Mouse (Mus musculus): ENCODE results near the gene Ppp1r10. TPM values are rescaled to one million over a fixed set of nuclear protein-coding genes. Genes with fewer than 3 reads are reported as not detected.
"Not testable (repeated sequence)": the region's sequence is repeated elsewhere in the genome, so short reads cannot be mapped to it uniquely, and the experiment has no call there.

The Ppp1r10 gene
- polyA plus RNA-seq, 1 experiment from 2014 or later = 43.9 TPM

DNA sequence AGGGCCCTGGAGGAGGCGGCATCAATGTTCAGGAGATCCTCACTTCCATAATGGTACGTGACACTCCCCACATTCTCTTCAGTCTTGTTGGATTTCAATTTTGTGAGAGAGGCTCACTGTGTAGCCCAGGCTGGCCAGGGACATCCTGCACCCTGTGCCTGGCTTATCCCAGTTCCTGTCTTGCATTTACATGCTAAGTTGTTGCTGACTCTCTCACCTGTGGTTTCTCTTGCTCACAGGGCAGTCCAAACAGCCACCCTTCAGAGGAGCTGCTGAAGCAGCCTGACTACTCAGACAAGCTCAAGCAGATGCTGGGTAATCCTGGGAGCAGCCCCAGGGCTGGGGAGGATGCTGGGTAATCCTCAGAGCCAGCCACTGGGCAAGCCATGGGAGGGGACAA, 13.3 kb downstream of the Ppp1r10 start:
- Histone ChIP-seq H3K9me3 (ENCODE audit: control insufficient read depth, low read length) (no peaks in the 10 kb centered on the region), H3K9ac (ENCODE audit: low read length) (no peak overlapping the region), H3K27me3 (ENCODE audit: control insufficient read depth, insufficient read depth, low read length) (no peaks in the 10 kb centered on the region), H3K4me3 (ENCODE audit: low read depth, low read length) (no peak overlapping the region), H3K4me1 (ENCODE audit: control insufficient read depth, insufficient read depth, low read length) (no peaks in the 10 kb centered on the region), H3K36me3 (ENCODE audit: control insufficient read depth, insufficient read depth, low read length) (peaks cover 33% of the 10 kb centered on the region), H3K27ac (replicated peaks; ENCODE audit: low read depth, low read length) (no peak overlapping the region), H3K4me2 (ENCODE audit: low read depth, severe bottlenecking) (no peak overlapping the region)
- ATAC-seq (ENCODE audit: insufficient number of reproducible peaks, low FRiP score, low TSS enrichment, low read depth) (no peak), DNase-seq (ENCODE audit: low spot score) (no peak)
- 100% methylated on average over 2 of the region's 2 CpGs for WGBS

DNA sequence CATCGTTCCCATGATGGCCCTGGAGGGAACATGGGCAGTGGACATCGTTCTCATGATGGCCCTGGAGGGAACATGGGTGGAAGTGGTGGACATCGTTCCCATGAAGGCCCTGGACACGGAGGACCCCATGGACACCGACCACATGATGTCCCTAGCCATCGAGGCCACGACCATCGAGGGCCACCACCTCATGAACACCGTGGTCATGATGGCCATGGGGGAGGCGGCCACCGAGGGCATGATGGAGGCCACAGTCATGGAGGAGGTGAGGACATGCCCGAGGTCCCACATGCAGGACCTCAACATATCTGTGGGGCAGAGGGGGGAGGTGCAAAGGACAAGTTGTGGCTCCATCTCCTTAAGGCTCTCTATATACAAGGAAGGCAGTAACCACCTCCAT, 14.4 kb downstream of the Ppp1r10 start:
- Histone ChIP-seq H3K9ac (ENCODE audit: low read length) (no peak overlapping the region), H3K27ac (replicated peaks; ENCODE audit: low read depth, low read length) (no peak overlapping the region), H3K36me3 (ENCODE audit: control insufficient read depth, insufficient read depth, low read length) (peaks cover 30% of the 10 kb centered on the region), H3K4me1 (ENCODE audit: control insufficient read depth, insufficient read depth, low read length) (no peaks in the 10 kb centered on the region), H3K4me3 (ENCODE audit: low read depth, low read length) (no peak overlapping the region), H3K4me2 (ENCODE audit: low read depth, severe bottlenecking) (no peak overlapping the region), H3K9me3 (ENCODE audit: control insufficient read depth, low read length) (no peaks in the 10 kb centered on the region), H3K27me3 (ENCODE audit: control insufficient read depth, insufficient read depth, low read length) (no peaks in the 10 kb centered on the region)
- 92% methylated on average over 12 of the region's 12 CpGs for WGBS
- DNase-seq (ENCODE audit: low spot score) = no peak
- no peak for ATAC-seq (ENCODE audit: insufficient number of reproducible peaks, low FRiP score, low TSS enrichment, low read depth)

DNA sequence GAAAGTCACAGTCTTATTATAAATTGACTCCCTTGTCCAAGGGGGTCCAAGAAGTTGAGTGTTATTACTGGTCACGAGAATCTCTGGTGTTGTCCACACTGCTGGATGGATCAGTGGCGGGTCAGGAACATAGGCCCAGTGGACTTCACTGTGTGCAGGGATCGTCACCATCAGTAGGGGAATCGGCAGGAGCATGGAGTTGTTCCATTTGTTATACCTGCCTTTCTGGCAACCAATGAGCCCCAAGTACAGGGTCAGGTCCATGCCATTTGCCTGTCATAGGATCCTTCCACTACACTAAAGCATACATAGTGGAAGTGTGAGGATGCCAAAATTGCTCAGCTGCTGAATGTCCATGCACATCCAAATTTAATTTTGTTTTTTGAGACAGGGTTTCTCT, 16.4 kb downstream of the Ppp1r10 start:
- H3K4me3 ChIP-seq (ENCODE audit: low read depth, low read length) = no peak overlapping the region
- no peaks in the 10 kb centered on the region for H3K9me3 ChIP-seq (ENCODE audit: control insufficient read depth, low read length)
- no peak overlapping the region for H3K9ac ChIP-seq (ENCODE audit: low read length)
- H3K4me2 ChIP-seq (ENCODE audit: low read depth, severe bottlenecking) = no peak overlapping the region
- no peaks in the 10 kb centered on the region for H3K4me1 ChIP-seq (ENCODE audit: control insufficient read depth, insufficient read depth, low read length)
- H3K27ac ChIP-seq (replicated peaks; ENCODE audit: low read depth, low read length) = no peak overlapping the region
- WGBS = 91% methylated on average over 4 of the region's 4 CpGs
- ATAC-seq (ENCODE audit: insufficient number of reproducible peaks, low FRiP score, low TSS enrichment, low read depth) (no peak), DNase-seq (ENCODE audit: low spot score) (no peak)
- peaks cover 23% of the 10 kb centered on the region for H3K36me3 ChIP-seq (ENCODE audit: control insufficient read depth, insufficient read depth, low read length)
- no peaks in the 10 kb centered on the region for H3K27me3 ChIP-seq (ENCODE audit: control insufficient read depth, insufficient read depth, low read length)

DNA sequence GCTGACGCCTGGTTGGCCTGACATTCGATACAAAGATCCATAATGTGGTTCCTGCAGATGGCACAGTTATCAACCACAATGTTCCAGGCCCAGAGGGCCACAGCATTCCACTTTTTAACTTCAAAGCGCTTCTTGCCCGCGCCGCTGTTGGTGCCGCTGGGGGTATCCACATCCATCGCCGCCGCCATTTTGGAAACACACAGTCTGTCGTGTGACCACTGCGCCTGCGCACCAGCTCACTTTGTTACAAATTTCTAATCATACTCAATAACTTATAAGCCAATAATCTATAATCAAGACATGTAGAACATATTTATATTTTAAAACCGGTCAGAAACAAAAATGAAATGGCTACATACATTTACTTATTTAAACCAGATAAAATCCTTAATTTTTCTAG, 19.5 kb downstream of the Ppp1r10 start:
- WGBS = 87% methylated on average over 14 of the region's 14 CpGs
- not testable (repeated sequence) for ATAC-seq (ENCODE audit: insufficient number of reproducible peaks, low FRiP score, low TSS enrichment, low read depth)

DNA sequence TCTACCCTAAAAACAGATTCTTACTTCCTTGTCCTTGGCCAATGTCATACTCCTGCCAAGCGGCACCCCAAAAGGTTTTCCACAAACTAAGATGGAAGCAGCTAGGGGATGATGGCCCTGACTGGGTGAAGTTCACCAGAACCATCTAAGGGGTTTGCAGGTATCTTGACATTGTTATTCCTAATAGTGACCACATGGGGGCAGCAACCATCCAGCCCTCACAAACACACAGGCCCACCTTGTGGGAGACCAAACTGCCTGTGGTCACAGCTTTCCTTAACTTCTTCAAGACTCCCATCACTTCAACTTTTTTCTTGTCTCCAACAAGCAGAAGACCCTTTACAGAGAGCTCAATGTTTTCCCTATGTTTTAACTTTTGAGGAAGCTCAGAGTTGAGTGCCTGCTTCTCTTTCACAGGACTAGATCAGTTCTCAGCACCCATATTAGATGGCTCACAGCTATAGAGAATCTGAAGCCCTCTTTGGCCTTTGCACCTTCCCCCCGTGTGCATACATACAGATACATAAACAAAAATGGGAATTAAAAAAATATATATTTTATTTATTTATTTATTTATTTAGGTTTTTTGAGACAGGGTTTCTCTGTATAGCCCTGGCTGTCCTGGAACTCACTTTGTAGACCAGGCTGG, 21.6 kb downstream of the Ppp1r10 start:
- 0 out of 2 replicates have a peak, but pooled peaks have one; percentile 62 for ATAC-seq (ENCODE audit: insufficient number of reproducible peaks, low FRiP score, low TSS enrichment, low read depth)
- no peaks in the 10 kb centered on the region for H3K27me3 ChIP-seq (ENCODE audit: control insufficient read depth, insufficient read depth, low read length)

More for the DNA sequence above, 19.5 kb downstream of the Ppp1r10 start:
- H3K4me1 ChIP-seq (ENCODE audit: control insufficient read depth, insufficient read depth, low read length); H3K27ac ChIP-seq (replicated peaks; ENCODE audit: low read depth, low read length); H3K9ac ChIP-seq (ENCODE audit: low read length); H3K36me3 ChIP-seq (ENCODE audit: control insufficient read depth, insufficient read depth, low read length); H3K27me3 ChIP-seq (ENCODE audit: control insufficient read depth, insufficient read depth, low read length); H3K9me3 ChIP-seq (ENCODE audit: control insufficient read depth, low read length); H3K4me3 ChIP-seq (ENCODE audit: low read depth, low read length); DNase-seq (ENCODE audit: low spot score); H3K4me2 ChIP-seq (ENCODE audit: low read depth, severe bottlenecking): not testable (repeated sequence)

DNA sequence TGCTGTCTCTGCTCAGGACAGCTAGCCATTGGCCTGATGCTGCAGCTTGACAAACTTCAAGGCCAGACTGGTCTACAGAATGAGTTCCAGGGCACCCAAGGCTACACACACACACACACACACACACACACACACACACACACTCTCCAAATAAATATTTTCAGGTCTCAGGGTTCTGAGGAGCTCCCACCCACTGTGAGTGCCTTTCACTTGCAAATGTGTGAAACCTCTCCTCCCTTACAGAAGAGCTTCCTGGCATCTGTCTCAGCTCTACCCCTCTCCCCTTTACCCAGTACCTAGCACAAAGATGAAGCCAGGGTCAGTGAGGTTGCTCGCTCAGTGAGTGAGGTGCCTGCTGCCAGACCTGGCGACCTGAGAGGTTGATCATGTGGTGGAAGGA, 22.9 kb downstream of the Ppp1r10 start:
- ATAC-seq (ENCODE audit: insufficient number of reproducible peaks, low FRiP score, low TSS enrichment, low read depth) (no peak), DNase-seq (ENCODE audit: low spot score) (no peak)
- Histone ChIP-seq H3K4me2 (ENCODE audit: low read depth, severe bottlenecking) (no peak overlapping the region), H3K4me3 (ENCODE audit: low read depth, low read length) (no peak overlapping the region), H3K27ac (replicated peaks; ENCODE audit: low read depth, low read length) (no peak overlapping the region), H3K36me3 (ENCODE audit: control insufficient read depth, insufficient read depth, low read length) (no peaks in the 10 kb centered on the region), H3K9me3 (ENCODE audit: control insufficient read depth, low read length) (no peaks in the 10 kb centered on the region), H3K27me3 (ENCODE audit: control insufficient read depth, insufficient read depth, low read length) (no peaks in the 10 kb centered on the region), H3K9ac (ENCODE audit: low read length) (no peak overlapping the region), H3K4me1 (ENCODE audit: control insufficient read depth, insufficient read depth, low read length) (no peaks in the 10 kb centered on the region)
- 51% methylated on average over 2 of the region's 2 CpGs for whole genome bisulfite sequencing

More for the DNA sequence above, 21.6 kb downstream of the Ppp1r10 start:
- DNase-seq (ENCODE audit: low spot score) = peak; percentile 56
- H3K27ac ChIP-seq (replicated peaks; ENCODE audit: low read depth, low read length) = no peak overlapping the region
- H3K9ac ChIP-seq (ENCODE audit: low read length) = no peak overlapping the region
- no peaks in the 10 kb centered on the region for H3K9me3 ChIP-seq (ENCODE audit: control insufficient read depth, low read length)
- H3K36me3 ChIP-seq (ENCODE audit: control insufficient read depth, insufficient read depth, low read length) = no peaks in the 10 kb centered on the region
- 49% methylated on average over 2 of the region's 2 CpGs for WGBS
- no peak overlapping the region for H3K4me2 ChIP-seq (ENCODE audit: low read depth, severe bottlenecking)
- no peaks in the 10 kb centered on the region for H3K4me1 ChIP-seq (ENCODE audit: control insufficient read depth, insufficient read depth, low read length)
- no peak overlapping the region for H3K4me3 ChIP-seq (ENCODE audit: low read depth, low read length)

DNA sequence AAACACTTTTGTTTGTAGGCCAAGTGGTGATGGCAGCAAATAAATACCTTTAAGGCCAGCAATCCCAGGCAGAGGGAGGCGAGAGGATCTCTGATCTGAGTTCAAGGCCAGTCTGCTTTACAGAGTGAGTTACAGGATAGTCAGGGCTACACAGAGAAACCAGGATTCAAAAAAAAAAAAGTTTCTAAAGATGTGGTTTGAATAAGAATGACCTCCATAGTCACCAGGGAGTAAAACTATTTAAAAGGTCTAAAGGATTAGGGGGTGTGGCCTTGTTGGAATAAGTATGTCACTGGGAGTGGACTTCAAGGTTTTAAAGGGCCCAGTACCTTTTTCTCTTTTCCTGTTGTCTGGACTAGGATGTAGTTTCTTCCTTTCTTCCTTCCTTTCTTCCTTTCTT, 23.7 kb downstream of the Ppp1r10 start:
- 74% methylated on average over 1 of the region's 1 CpGs for WGBS

DNA sequence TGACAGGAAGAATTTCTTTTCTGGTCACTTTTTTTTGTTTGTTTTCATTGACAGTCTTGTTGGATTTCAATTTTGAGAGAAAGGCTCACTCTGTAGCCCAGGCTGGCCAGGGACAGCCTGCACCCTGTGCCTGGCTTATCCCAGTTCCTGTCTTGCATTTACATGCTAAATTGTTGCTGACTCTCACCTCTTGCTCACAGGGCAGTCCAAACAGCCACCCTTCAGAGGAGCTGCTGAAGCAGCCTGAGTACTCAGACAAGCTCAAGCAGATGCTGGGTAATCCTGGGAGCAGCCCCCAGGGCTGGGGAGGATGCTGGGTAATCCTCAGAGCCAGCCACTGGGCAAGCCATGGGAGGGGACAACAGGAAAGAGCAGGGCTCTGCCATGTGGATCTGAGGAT, 34.7 kb downstream of the Ppp1r10 start:
- H3K9me3 ChIP-seq (ENCODE audit: control insufficient read depth, low read length); H3K27me3 ChIP-seq (ENCODE audit: control insufficient read depth, insufficient read depth, low read length); H3K4me1 ChIP-seq (ENCODE audit: control insufficient read depth, insufficient read depth, low read length): not testable (repeated sequence)

More for the DNA sequence above, 23.7 kb downstream of the Ppp1r10 start:
- Histone ChIP-seq H3K27ac (replicated peaks; ENCODE audit: low read depth, low read length) (no peak overlapping the region), H3K36me3 (ENCODE audit: control insufficient read depth, insufficient read depth, low read length) (no peaks in the 10 kb centered on the region), H3K27me3 (ENCODE audit: control insufficient read depth, insufficient read depth, low read length) (no peaks in the 10 kb centered on the region), H3K9ac (ENCODE audit: low read length) (no peak overlapping the region), H3K4me2 (ENCODE audit: low read depth, severe bottlenecking) (no peak overlapping the region), H3K4me3 (ENCODE audit: low read depth, low read length) (no peak overlapping the region), H3K9me3 (ENCODE audit: control insufficient read depth, low read length) (no peaks in the 10 kb centered on the region), H3K4me1 (ENCODE audit: control insufficient read depth, insufficient read depth, low read length) (no peaks in the 10 kb centered on the region)
- no peak for DNase-seq (ENCODE audit: low spot score)
- no peak for ATAC-seq (ENCODE audit: insufficient number of reproducible peaks, low FRiP score, low TSS enrichment, low read depth)

DNA sequence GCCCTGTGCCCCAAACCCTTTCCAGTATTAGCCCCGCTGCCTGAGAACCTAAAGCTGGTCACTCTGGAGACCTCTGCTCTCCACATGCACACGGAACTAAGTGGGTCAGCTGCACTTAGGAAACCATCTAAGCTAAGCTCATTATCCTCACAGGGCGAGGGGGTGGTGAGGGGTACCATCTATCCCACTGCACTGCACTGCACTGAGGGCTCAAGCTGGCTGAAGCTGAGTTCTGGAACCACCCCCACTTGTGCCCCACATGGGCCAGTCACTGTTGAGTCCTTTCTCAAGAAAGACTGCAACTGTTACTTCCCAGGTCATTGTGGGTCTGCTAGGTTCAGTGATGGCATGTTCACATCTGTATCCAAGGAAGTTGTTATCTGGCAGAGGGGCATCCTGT, 36.3 kb downstream of the Ppp1r10 start:
- H3K4me2 ChIP-seq (ENCODE audit: low read depth, severe bottlenecking); H3K9me3 ChIP-seq (ENCODE audit: control insufficient read depth, low read length); H3K4me1 ChIP-seq (ENCODE audit: control insufficient read depth, insufficient read depth, low read length); H3K9ac ChIP-seq (ENCODE audit: low read length); H3K27me3 ChIP-seq (ENCODE audit: control insufficient read depth, insufficient read depth, low read length); H3K27ac ChIP-seq (replicated peaks; ENCODE audit: low read depth, low read length); H3K4me3 ChIP-seq (ENCODE audit: low read depth, low read length); ATAC-seq (ENCODE audit: insufficient number of reproducible peaks, low FRiP score, low TSS enrichment, low read depth); DNase-seq (ENCODE audit: low spot score): not testable (repeated sequence)
- peaks cover 12% of the 10 kb centered on the region for H3K36me3 ChIP-seq (ENCODE audit: control insufficient read depth, insufficient read depth, low read length)
- 80% methylated on average over 2 of the region's 3 CpGs for WGBS

More for the DNA sequence above, 34.7 kb downstream of the Ppp1r10 start:
- not testable (repeated sequence) for H3K9ac ChIP-seq (ENCODE audit: low read length); ATAC-seq (ENCODE audit: insufficient number of reproducible peaks, low FRiP score, low TSS enrichment, low read depth); H3K4me3 ChIP-seq (ENCODE audit: low read depth, low read length); H3K36me3 ChIP-seq (ENCODE audit: control insufficient read depth, insufficient read depth, low read length); DNase-seq (ENCODE audit: low spot score); H3K4me2 ChIP-seq (ENCODE audit: low read depth, severe bottlenecking); H3K27ac ChIP-seq (replicated peaks; ENCODE audit: low read depth, low read length)

All from limb, embryonic 11.5 days (tissue).